Mouse (Mus musculus): ENCODE measurements around the gene Pdilt.
"Not testable (repeated sequence)": the region's sequence is repeated elsewhere in the genome, so short reads cannot be mapped to it uniquely, and the experiment has no call there.

Gene Pdilt

DNA sequence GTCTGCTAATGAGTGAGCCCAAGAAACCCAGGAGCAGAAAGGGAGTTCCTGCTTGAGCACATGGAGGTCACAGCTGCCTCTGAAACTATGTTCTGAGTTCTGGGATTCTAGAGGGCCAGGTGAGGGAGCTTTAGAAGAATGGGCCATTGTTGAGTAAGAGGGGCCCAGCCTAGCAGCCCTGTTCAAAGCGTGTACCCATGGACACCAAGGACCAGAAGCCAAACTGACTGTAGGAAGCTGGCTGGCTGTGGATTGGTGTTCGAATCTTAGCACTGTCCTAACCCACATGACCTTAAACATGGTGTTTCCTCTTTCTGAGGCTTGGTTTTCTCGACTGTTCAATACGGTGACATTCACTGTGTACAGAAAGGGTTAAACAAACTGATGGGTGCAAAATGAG lies at the start of gene Pdilt:
TSS of gene Pdilt (minus strand) at position 101 of the 400 bp plus-strand sequence.
- peak in 1 of 2 experiments; percentile 46 for DNase-seq (ENCODE audit: inconsistent age in 2 of 2, low spot score in 1 of 2)

DNA sequence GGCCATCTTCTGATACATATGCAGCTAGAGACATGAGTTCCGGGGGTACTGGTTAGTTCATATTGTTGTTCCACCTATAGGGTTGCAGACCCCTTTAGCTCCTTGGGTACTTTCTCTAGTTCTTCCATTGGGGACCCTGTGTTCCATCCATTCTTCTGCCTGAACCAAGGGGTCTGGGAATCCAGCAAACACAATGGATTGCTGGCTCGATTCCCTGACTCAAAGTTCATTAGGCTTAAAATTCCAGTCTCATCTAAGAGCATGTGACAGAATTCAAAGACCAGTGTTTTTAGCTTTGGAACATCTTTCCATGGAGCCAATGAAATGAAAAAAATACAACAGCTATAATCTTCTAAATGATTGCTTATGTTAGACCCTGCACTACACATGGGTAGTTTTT lies 39.2 kb upstream of the Pdilt start:
- not testable (repeated sequence) for DNase-seq (ENCODE audit: inconsistent age in 2 of 2, low spot score in 1 of 2)

DNA sequence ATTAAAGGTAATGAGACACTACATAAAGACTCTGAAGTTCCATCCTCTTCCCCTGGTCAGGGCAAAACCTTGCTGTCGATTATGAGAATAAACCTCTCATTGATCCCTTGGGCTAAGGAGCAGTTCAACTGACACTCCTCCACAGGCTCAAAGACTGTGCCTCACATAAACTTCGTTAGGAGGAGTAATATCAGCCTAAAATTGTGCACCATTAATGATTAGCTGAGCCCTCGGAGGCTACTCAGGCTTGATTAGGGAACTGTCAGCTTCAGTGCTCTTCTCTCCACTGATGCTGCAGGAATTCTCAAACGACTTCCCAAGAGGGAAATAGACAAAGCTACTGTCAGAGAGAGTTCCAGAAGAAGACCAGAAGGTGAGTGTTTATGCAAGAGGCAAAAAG lies 38.2 kb upstream of the Pdilt start:
- DNase-seq (ENCODE audit: inconsistent age in 2 of 2, low spot score in 1 of 2), result no peak

DNA sequence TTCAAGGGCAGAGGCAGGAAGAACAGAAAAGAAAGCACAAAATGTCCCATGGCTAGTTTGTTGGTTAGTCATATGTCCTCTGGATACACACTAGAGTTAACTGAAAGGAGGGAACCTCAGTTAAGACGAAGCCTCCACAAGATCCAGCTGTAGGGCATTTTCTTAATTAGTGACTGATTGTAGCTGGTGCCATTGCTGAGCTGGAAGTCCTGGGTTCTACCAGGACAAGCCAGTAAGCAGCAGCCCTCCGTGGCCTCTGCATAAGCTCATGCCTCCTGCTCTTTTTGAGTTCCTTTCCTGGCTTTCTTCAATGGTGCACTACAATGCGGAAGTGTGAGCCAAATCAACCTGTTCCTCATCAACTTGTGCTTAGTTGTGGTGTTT lies 37.2 kb upstream of the Pdilt start:
- no peak for DNase-seq (ENCODE audit: inconsistent age in 2 of 2, low spot score in 1 of 2)

DNA sequence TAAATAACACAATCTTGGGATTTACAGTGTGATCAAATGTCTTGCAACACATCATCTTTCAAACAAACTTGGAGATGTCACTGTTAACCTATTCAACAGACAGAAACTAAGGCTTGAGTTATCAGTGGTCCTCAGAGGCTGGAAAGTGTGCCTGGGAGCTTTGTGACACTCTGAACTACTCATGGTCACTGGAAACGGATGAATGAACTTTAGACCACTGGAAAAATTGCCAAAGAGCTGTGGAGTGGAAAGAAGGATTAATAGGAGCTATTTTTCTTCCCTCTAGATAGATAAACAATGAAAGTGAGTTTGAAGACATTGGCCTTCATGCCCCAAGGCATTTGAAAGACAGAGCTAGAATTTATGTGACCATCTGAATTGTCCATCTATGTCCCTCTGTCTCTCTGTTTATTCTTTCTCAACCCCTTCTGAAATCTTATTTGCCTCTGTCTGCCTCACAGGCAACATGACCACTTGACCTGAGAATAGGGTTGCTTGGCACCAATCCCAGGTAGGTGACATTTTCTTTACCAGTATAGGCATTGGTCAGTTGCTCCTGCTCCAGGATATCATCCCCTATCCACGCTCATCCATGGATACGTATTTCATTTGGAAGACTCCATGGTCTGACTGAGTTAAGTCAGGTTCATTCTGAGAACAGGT lies 36.6 kb upstream of the Pdilt start:
- DNase-seq (ENCODE audit: inconsistent age in 2 of 2, low spot score in 1 of 2), result no peak

DNA sequence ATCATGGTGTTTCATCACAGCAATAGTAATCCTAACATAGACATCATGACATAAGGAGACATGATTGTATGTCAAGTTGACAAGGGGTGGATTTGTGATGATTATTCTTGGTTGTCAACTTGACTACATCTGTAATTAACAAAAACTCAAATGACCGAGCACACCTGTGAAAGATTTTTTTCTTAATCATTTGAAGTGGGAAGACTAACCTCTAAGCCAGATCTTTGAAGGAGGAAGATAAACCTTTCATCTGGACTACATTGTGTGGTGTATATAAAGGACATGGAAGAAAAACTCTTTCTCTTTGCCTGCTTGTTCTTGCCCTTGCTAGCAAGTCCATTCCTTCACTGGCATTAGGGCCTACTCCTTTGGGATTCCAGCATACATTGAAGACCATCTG lies 30.8 kb upstream of the Pdilt start, which contains the start of gene Acsm2:
TSS of gene Acsm2 (plus strand) at position 301 of the 400 bp plus-strand sequence.
- DNase-seq (ENCODE audit: inconsistent age in 2 of 2, low spot score in 1 of 2), result no peak

GRCm38 (mm10) chr7:119550471-119551222 lies 27.4 kb upstream of the Pdilt start:
- no peak for DNase-seq (ENCODE audit: inconsistent age in 2 of 2, low spot score in 1 of 2)

- DNase-seq (ENCODE audit: inconsistent age in 2 of 2, low spot score in 1 of 2), result no peak
Observed at GRCm38 (mm10) chr7:119545572-119545971, 22.3 kb upstream of the Pdilt start.

DNA sequence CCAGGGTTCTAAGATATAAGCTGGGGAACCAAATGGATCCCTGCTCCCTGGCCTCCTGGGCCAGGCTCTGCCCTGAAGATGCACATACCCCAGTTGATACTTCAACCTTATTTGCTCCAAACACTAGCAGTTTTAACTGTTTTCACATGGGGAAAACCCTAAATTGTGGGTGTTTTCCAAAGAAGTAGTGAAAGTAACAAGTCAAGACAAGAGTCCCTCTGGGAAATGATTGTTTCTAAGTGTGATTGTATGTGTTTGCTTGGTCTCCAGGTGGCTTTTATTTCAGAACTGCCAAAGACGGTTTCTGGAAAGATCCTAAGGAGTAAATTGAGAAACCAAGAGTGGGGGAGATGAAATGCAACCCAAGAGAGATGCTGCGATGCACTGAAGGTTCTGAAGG lies 19.2 kb upstream of the Pdilt start:
- DNase-seq (ENCODE audit: inconsistent age in 2 of 2, low spot score in 1 of 2), result no peak

DNA sequence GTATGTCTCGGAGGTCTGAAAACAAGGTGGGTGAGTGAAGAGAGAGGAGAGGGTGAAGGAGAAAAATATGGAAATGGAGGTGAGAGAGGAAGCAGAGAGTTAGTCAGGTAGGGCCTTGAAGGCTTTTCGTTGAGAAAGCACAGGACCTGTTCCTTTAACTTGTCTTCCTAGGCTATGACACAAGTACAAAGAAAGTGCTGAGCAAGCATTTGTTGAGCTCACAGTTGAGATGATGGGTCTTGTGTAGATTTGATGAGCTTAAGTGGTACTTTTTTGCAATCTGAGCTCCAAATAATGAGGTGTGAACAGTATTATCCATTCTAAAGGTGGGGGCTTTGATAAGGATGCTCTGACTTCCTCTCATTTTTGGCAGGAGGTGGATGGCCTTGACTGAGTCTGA lies 11.1 kb upstream of the Pdilt start:
- no peak for DNase-seq (ENCODE audit: inconsistent age in 2 of 2, low spot score in 1 of 2)

- no peak for DNase-seq (ENCODE audit: inconsistent age in 2 of 2, low spot score in 1 of 2)
Observed at GRCm38 (mm10) chr7:119532924-119533323, 9.6 kb upstream of the Pdilt start.

- DNase-seq (ENCODE audit: inconsistent age in 2 of 2, low spot score in 1 of 2), result no peak
Observed at GRCm38 (mm10) chr7:119528617-119529016, 5.3 kb upstream of the Pdilt start.

DNA sequence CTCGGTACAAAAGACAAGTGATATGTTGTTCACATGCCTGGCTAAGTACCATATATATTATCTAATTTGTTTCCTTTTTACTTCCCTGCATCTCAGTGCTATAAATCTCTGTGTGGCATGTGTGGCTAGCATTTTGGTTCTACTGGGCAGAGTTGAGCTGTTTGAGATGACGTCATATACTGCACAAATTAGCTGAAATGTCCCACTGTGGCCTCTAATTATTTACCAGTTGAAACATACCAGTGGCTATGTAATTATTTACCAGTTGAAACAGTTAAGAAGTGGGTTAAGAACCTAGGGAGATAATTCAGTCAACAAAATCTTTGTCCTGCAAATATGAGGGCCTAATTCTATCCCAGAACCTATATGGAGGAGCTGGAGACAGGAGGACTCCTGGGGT lies 4.3 kb upstream of the Pdilt start:
- no peak for DNase-seq (ENCODE audit: inconsistent age in 2 of 2, low spot score in 1 of 2)

- DNase-seq (ENCODE audit: inconsistent age in 2 of 2, low spot score in 1 of 2), result no peak
Observed at GRCm38 (mm10) chr7:119527135-119527534, 3.8 kb upstream of the Pdilt start.

- DNase-seq (ENCODE audit: inconsistent age in 2 of 2, low spot score in 1 of 2), result no peak
Observed at GRCm38 (mm10) chr7:119526486-119526885, 3.2 kb upstream of the Pdilt start.

- peak; percentile 75 to 91 for DNase-seq (ENCODE audit: inconsistent age in 2 of 2, low spot score in 1 of 2)
Observed at GRCm38 (mm10) chr7:119525881-119526281, 2.6 kb upstream of the Pdilt start.

- peak; percentile 51 to 89 for DNase-seq (ENCODE audit: inconsistent age in 2 of 2, low spot score in 1 of 2)
Observed at GRCm38 (mm10) chr7:119522385-119522784, 904 bp downstream of the Pdilt start.

GRCm38 (mm10) chr7:119521816-119522215 lies 1.5 kb downstream of the Pdilt start:
- DNase-seq (ENCODE audit: inconsistent age in 2 of 2, low spot score in 1 of 2), result no peak

DNA sequence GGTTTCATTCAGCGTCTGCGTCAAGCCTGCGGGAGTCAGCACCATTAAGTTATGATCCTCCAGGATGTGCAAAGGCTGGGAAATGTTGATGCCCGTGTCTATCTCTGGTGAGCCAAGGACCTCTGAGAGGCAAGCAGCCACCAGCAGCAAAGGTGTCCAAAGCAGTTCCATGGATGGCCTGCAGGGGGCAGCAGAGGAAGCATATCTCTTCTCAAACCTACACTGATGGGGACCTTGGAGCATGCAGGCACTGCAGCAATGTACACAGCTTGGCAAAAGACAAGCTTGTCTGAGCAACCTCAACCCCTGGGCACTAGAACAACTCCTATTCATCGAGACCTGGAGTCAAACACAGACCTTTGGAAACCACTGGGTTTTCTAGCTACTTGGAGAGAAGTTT lies 3.6 kb downstream of the Pdilt start:
- DNase-seq (ENCODE audit: inconsistent age in 2 of 2, low spot score in 1 of 2), result peak; percentile 80 to 96

GRCm38 (mm10) chr7:119519163-119519562 lies 4.1 kb downstream of the Pdilt start, which contains the start of gene Acsm5:
Gene Acsm5 (plus strand): TSS chr7:119519463.
- no peak for DNase-seq (ENCODE audit: inconsistent age in 2 of 2, low spot score in 1 of 2)

DNA sequence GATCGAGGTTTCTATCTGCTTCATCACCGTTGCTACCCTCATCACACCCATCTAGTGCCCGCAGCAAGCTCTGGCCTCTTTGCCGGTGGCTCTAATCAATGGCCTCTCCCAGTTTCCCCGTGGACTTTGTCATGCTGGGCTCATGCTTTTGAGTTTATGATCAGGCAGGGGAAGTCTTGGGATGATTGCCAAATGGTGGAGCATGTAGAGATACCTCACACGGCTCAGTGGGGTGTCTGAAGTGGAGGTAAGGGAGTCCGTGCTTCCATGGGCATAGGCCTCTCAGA lies 7.1 kb downstream of the Pdilt start:
- DNase-seq (ENCODE audit: inconsistent age in 2 of 2, low spot score in 1 of 2), result no peak

GRCm38 (mm10) chr7:119515492-119516271 lies 7.6 kb downstream of the Pdilt start:
- DNase-seq (ENCODE audit: inconsistent age in 2 of 2, low spot score in 1 of 2), result peak; percentile 34 to 77

Measured in adrenal gland, adult (tissue).